Mouse (Mus musculus) granulocyte monocyte progenitor cell, adult 5-6 weeks (primary cell): ENCODE data around the gene Mapk9. TPM values are rescaled to one million over a fixed set of nuclear protein-coding genes. Genes with fewer than 3 reads are reported as not detected.

ENCODE experiments used
- total RNA-seq, 2 experiments: library from RNA; stranded (forward) in 1 of 2; stranded (reverse) in 1 of 2; fragments of 200-712, 200-1000 nt in 1 of 2; fragments of >200 nt in 1 of 2; fragmentation: Nextera tagmentation in 1 of 2; gene quantifications; 2 replicates each; pipeline ENCODE4 v1.2.3; 2014 to 2017

Mapk9 gene
- total RNA-seq, 2 experiments from 2014 or later = 26.6 to 32.9 TPM

Other genes with a start within 250 kb of the Mapk9 start
- gene Flt4, start 237.5 kb upstream of the Mapk9 start, total RNA-seq (2014; fragmentation: Nextera tagmentation) = 0.32 TPM in 1 of 2 replicates, not detected in the other
- 0.10 TPM in 1 of 2 replicates, not detected in the other for gene Flt4, start 237.5 kb upstream of the Mapk9 start, total RNA-seq (2017)
- gene Scgb3a1, start 183.1 kb upstream of the Mapk9 start, total RNA-seq (2014; fragmentation: Nextera tagmentation) = 0.86 TPM in 1 of 2 replicates, not detected in the other
- gene Scgb3a1, start 183.1 kb upstream of the Mapk9 start, total RNA-seq (2017) = not detected in 2 replicates
- 73.3 and 77.8 TPM in 2 replicates for gene Cnot6, start 134.0 kb upstream of the Mapk9 start, total RNA-seq (2014; fragmentation: Nextera tagmentation)
- 42.2 and 52.8 TPM in 2 replicates for gene Cnot6, start 134.0 kb upstream of the Mapk9 start, total RNA-seq (2017)
- 0.21 and 0.58 TPM in 2 replicates for gene Gfpt2, start 52.6 kb upstream of the Mapk9 start, total RNA-seq (2014; fragmentation: Nextera tagmentation)
- gene Gfpt2, start 52.6 kb upstream of the Mapk9 start, total RNA-seq (2017) = 0.13 TPM in 1 of 2 replicates, not detected in the other
- 0.37 TPM in 1 of 2 replicates, not detected in the other for gene Rasgef1c, start 55.1 kb downstream of the Mapk9 start, total RNA-seq (2014; fragmentation: Nextera tagmentation)
- not detected in 2 replicates for gene Rasgef1c, start 55.1 kb downstream of the Mapk9 start, total RNA-seq (2017)
- gene Rnf130, start 178.6 kb downstream of the Mapk9 start, total RNA-seq (2014; fragmentation: Nextera tagmentation) = 164 and 170 TPM in 2 replicates
- 230 and 235 TPM in 2 replicates for gene Rnf130, start 178.6 kb downstream of the Mapk9 start, total RNA-seq (2017)